Mouse (Mus musculus) gastrocnemius, postnatal 25 days (tissue): Measurements from ENCODE around the gene Lrrc74a. TPM values are rescaled to one million over a fixed set of nuclear protein-coding genes. Genes with fewer than 3 reads are reported as not detected.

Experiments used
- DNase-seq: peaks from one replicate; pipeline ENCODE4 v3.0.0; 2022
- total RNA-seq, 2 experiments: library from RNA; stranded (reverse); gene quantifications; 1 replicate in 1 of 2; 2 replicates in 1 of 2; pipeline ENCODE4 v1.2.3; 2021

The Lrrc74a gene
- total RNA-seq, 2 experiments from 2014 or later, result not detected

DNA sequence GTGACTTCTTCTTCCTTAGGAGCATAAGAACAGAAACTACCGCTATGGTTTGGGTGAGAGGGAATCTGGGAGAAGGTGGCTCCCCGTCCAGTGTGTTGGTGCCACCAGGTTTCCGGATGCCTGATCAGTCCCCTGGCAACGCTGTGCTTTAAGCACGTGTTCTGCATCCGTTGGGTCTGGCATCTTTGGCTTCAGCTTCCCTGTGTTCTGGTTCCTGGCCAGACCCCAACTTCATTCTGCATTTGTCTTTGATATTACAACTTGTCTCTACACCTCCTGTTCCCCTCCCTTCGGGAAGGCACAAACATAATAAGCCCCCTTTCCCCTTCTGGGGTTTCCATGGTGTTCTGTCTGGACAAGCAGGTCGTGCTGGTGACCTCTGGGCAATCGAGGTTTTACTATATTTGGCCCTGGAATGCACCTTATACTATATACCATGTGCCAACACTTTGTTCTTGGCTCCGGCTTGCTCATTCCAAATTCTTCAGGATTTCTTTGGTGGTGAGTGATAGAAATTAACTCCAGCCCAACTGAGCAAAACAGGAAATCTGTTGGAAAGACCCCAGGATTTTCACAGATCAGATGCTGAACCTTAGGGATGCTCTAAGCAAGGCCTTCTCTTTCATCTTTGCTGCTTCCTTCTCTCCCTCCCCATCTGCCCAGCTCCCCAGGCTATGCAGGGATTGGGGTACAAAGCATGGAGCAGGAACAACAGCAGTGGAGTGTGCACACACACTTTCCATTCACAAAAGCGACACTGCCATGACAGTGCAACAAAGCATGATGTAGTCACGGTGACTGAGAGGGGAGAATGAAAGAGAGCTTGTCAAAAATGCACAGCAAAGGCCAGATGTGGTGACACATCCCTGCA, 52.2 kb downstream of the Lrrc74a start:
- no peak for DNase-seq

DNA sequence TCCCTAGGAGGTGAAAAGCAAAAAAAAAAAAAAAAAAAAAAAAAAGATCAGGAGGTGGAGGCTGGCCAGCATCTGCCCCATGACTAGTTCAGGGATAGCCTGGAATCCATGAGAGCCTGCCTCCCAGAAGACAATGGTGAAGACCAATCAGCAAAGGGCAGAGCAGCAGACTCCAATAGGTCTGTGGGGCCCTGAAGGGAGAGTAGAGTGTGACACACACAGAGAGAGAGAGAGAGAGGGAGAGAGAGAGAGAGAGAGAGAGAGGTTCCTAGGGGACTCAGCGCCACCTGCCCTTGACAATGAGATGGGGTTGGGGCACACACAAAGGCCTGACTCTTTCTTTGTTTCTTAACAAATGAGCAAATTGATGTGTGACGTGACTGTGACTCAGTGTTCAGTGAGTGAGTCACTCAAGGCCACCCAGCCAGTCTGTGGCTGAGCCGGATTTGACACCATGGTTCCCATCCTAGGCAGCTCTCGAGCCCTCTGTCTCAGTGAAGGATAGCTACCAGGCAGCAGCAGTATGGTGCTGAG, 52.9 kb downstream of the Lrrc74a start:
- no peak for DNase-seq

DNA sequence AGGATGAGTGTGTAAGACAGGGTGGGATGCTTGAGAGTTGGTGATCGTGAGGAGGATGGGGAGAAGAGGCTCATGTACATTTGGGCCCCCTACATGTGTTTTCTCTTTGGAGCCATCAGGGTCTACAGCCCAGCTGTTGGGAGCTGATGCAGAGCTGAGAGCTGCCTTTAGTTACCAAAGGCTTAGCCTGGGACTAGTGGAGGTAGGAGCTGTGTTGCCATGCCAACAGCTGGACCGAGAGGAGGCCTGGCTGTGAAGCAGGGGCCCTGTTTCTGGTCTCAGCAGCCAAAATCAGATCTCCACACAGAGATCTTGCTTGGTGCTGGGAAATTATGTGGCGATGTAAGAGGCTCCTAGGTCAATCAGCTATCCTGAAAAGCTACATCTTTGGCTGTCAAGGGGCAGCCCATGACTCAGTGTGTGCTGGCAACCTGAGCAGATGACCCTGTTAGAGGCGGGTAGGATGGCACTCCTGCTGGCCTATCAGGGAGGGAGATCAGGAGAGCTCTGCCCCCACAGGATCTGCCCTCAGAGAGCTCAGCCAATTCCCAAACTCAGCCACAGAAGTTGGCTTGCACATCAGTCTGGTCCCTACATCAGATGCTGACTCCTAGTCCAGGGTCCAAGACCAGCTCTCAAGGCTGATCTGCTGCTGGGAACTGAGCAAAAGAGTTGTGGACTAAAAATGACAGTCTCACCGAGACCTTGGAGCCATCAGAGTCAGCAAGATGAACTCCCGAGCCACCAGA, 56.1 kb downstream of the Lrrc74a start:
- DNase-seq, result no peak

DNA sequence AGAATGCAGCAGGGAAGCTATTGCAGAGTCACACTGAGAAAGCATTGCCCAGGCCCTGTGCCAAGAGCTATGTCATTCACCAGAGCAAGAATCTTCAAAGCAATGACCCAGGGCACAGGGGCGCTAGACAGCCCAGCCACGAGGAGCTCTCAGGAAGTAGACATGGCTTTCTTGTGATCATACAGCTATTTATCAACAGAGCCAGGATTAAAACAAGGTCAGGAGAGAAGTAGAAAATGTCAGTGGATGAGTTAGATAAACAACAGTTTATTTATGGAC, 56.6 kb downstream of the Lrrc74a start:
- DNase-seq, result peak; percentile 57

DNA sequence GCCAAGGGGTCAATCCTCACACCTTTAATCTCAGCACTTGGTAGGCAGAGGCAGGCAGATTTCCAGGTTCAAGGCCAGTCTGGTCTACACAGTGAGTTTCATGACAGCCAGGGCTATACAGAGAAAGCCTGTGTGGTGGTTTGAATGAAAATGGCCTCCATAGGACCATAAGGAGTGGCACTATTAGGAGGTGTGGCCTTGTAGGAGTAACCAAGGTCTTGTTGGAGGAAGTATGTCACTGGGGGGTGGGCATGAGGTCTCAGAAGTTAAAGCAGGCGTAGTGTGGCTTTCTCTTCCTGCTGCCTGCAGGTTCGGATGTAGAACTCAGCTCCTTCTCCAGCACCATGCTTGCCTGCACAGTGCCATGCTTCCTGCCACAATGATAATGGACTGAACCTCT, 57.8 kb downstream of the Lrrc74a start:
- DNase-seq, result no peak

DNA sequence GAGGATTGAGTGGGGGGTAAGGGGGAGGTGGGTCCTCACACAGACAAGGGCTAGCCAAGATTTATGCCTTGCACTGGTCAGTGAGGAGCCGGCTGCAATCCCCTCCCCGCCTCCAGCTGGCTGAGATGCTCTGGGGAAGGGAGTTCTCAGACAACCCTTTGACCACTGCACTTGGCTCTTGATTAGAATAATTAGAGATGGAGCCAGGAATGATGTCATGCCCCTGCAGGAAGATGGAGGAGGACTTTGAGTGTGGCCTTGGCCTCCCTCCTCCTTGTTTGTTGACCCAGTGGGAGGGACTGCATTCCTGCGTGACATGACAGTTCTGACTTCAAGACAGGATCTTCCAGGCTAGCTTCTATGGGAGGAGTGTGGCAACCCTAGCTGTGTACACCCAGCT, 59.7 kb downstream of the Lrrc74a start:
- DNase-seq, result peak; percentile 81

DNA sequence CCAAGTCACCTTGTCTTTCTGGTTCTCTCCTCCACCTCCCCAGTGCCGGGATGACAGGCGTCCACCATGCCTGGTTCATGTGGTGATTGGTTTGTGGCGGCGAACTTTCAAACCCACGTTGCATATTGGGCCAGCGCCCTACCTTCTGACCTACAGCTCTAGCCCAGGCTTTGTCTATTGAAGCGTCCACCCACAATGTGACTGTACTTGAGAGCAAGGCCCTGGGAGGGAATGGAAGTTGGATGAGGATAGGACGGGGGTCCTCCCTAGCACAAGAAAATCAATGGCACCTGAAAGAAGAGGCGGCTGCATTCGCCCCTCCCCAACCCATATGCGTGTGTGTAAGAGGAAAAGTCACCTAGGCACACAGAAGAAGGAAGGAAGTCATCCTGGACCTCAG, 60.2 kb downstream of the Lrrc74a start:
- no peak for DNase-seq

DNA sequence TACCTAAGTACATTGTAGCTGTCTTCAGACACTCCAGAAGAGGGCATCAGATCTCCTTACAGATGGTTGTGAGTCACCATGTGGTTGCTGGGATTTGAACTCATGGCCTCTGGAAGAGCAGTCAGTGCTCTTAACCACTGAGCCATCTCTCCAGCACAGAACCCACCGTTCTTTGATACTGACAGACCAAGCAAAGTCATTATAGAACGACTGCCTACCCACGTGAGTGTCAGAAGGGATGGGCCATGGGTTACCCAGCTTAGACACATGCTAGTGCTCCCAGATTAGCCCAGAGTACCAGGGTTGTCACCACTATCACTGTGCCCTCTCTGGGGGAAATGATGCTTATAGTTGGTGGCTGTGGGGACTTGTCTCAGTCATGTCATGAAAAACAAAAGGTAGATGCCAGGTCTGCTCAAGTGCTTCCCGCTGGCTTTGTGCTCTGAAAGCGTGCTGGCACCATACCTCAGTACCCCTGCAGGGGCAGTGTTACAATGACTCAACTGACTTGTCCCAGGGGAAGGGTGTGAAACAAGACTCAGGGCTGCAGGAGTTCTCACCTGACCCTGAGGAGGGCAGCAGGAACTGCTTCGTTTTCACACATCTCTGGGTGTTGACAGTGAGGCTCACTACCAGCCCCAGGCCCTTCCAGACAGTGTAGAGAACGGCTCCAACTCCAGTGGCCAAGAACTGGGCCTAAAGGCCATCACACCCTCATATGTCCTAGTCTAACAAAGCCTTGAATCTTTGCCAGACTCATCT, 61.1 kb downstream of the Lrrc74a start:
- DNase-seq, result no peak

DNA sequence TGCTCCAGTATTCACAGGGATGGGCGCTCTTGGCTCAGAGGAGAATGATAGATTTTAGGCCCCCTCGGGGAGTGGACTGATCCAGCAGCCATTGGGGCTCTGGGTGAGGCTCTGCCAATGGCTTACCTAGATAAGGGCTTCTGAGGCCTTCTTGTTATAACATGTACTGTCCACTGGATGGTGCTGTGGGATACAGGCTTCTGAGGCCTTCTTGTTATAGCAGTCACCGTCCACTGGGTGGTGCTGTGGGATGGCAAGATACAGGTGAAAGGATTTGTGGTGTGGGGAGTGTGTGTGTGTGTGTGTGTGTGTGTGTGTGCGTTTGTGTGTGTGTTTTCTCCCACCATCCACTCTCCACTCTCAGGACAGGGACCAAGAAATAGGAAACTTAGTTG, 61.7 kb downstream of the Lrrc74a start:
- peak; percentile 78 for DNase-seq

DNA sequence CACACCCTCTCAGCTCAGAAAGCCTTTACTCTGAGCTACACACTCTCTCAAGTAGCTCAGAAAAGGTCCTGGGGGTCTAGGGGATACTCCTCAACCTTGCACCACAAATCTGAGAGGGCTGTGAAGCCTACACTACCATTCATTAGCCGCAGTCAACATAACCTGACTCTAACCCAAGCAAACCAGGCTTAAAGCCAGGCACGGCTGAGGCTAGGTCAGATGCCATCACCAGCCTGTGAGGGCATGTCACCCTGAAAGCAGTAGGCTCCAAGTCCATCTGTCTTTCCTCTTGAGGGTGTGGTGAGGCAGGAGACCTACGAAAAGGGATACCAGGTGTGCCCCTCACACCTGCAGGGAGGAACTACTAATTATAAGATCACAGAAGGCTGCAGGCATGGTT, 62.2 kb downstream of the Lrrc74a start:
- no peak for DNase-seq

DNA sequence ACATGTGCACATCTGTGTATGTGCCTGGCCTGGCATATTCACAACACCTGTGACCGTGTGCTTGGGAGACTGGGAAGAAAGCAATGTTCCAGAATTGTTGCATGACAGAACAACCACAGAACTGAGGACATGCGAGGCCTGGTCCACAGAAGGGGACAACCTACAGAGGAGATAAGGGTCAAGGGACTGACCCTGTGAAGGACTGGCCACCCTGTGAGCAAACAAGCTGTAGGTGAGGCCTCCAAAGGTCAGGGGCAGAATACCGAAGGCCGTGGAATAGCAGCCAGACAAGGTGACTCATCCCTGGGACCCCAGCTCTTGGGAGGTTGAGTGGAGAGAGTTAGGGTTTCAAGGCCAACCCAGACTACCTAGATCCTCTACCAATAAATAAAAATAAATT, 63.6 kb downstream of the Lrrc74a start:
- DNase-seq, result no peak

DNA sequence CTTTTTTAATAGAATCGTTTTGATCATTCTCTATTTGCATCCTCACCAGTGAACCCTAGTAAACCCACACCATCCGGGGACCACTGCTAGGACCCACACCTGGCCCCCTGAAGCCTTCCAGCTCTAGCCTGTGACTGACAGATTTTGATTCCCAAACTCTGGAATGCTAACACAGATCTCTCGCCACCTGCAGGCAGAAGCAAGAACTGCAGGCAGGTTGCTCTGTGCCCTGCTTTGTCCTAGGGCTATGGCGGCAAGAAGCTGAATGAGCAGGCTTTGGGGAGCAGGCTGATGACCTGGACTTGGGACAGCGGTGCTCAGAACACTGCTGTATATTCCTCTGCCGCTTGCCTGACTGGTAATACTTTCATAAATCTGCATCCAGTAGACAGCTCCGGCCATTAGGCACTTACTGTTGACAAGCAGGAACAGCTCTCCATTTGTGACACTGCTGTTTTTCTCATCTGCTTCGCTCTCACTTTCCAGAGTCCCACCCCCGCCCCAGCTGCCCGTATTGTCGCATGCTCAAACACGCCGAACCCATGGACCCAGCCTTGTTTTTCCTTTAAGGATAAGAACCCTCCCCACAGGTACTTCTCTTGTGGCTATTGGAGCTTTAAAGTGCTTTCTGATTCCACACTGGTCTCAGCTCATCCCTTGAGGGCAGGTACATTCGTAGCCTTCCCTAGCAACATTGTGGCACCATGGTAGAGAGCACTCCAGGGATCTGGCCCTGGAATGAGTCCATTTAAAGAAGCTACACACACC, 64.8 kb downstream of the Lrrc74a start:
- DNase-seq, result peak; percentile 79

DNA sequence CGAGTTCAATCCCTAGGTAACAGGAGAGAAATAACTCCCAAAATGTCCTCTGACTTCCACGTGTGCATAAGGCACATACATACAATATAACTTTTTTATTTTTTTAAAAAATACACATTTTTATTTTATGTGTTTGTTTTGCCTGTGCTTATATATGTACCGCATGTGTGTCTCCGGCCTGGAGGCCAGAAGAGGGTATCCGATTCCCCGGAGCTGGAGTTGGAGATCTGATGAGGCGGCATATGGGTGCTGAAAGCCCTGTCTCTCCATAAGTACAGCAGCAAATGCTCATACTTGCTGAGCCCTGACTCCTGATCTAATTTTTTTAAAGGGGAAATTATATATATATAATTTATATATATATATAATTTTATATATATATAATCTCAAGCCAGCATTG, 65.6 kb downstream of the Lrrc74a start:
- DNase-seq, result no peak

DNA sequence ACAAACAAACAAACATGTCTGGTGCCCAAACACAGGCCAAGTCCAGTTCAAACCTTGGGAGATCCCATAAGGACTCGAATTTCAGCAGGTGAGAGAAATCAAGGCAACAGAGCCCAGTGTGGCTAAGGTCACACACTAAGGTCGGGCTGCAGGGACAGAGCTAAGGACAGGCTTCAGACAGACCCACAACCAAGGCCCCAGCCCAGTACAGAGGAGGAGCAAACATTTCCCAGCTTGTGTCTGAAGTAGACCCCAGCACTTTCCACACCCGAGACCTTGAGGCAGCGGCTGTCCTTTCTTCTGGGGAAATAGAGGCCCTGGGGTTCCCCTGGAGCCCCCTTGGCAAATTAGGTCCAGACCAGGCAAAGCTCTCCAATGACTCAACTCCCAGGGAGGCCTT, 66.2 kb downstream of the Lrrc74a start:
- DNase-seq, result no peak

DNA sequence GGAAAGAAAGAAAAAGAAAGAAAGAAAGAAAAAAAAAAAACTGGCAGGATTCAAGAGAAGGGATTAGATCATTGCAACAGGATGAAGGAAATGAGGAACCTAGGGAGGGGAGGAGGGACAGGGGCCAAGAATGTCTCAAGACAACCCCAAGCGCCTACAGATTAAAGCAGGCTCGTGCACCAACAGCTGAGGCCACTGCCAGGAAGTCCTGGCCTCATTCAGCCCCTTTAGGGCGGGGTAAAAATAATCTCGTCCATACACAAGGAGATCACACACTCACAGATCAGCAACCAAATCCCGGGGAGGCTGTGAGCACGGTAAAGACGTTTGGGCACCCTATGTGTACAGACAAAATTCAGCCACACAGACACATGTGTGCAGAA, 66.6 kb downstream of the Lrrc74a start:
- peak; percentile 86 for DNase-seq

DNA sequence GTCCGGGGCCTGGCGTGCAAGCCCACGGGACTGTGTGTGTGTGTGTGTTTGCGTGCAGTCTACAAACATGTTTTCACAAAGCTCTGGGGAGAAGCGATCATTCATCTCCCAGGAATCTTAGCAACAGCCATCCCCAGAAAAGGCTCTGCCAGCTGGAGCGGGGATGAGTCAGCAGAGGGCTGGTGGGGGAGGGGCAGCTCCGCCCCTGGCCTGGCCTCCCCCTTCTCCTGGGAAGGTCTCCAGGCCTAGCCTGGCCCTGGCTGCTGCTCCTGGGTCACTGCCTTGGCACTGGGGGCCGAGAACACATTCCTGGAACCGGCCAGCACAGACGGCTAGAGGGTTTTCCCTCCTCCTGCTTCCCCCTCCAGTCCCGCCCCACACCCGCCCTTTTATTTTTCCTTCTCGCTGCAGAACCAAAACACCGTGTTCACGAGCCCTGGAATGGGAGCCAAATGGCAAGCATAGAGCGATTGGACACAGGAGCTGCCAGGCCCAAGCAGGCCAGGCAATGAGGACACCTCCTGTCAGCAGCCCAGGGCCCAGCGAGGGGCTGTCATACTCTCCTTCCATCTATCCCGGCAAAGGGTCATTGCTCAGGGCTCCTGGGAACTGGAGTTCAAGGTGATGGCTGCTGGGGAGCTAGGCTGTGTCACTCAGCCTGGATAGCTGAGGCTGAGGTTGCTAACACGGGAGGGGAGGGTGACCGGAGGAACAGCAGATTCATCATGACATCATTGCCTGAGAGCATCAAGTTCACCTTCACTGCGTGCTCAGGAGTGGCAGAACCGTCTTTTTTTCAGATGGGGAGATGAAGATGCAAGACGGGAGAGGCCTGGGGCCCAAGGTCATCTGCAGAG, 67.2 kb downstream of the Lrrc74a start:
- DNase-seq, result peak; percentile 99

DNA sequence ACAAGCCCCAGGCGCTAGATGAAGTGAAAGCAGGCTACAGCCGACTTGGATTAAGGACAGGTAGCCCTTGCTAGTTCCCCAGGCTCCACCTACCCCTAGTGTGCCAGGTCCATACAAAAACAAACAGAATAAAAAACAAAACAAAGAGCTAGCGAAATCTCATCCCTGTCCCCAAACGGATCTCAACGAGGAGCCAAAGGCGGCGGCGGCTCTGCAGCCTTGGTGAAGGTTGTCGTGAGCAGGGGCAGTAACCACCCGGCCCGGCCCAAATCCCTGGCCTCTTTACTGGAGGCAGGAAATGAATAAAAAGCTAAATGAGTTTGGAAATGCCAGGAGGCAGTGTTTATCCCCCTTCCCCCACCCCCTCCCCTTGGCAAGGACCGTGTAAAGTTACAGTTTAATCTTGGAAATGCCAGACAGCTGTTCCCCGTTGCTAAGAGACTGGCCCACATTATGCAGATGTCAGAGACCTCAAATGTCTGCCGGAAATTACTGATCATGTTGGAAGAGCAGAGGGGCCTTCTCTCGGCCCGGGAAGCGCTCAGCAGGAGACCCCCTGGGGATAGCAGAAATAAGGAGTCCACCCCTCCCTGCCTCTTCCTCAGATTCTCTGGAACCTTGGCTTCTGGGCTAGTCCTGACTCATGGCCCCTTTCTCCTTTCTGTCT, 68.0 kb downstream of the Lrrc74a start:
- DNase-seq, result peak; percentile 67

DNA sequence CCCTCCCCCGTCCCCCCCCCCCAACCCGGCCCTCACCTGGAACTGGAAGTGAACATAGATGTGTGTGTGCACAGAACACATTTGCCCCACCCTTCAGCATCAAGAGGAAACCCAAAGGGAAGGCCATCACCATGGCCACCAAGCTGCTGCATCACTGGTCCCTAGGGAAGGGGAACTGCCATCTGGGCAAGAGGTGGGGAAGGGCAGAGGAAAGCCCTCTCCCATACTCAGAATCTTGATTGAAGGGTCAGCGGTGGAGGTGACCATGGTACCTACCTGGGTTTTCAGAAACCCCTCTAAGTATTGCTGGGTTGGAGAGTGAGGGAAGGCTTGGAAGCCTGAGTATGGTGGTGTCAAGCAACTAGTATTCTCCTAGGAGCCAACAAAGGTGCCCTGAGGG, 68.7 kb downstream of the Lrrc74a start:
- no peak for DNase-seq

DNA sequence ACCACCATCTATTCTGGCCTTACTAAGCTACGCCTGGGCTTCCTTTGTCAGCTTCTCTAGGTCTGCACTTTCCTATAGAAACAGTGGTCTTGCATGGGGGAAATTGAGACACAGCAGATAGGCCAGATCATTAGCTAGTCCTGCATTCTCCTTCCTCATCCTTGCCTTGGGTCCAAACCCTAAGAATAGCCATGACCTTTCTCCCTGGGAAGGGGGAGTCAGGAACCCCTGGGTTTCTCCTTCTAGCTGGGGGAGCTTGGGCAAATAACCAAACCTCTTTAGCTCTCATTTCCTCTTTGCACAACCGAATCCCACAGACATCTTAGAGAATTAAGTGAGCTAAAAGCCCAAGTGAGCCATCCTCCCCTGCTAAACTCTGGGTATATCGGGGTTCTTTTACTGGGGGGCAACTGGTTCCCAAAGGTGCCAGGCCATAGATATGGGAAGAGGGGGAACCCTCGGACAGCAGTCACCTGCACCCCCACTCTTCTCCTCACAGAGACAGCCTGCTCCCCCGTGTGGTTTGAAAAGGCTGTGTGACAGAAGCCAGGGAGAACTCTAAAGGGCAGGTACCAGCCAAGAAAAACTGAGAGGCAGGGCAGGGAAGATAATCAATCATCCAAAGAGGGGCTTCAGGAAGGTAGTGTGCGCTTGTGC, 69.6 kb downstream of the Lrrc74a start:
- DNase-seq, result no peak

DNA sequence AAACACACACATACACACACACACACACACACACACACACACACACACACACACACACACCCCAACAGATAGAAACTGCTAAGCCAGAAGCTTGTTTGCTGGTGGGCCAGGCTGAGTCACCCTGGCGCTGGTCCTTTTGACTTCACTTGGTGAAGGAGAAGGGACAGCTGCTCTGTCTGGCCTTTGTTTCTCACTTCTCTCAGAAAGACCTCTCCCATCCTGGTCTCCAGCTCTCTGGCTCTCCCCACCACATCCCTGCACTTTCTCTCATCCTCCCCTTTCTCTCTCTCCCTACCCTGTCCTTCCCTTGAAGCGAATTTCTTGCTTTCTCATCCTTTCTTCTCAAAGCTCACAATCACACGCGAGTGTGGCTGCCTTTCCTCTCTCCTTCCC, 70.1 kb downstream of the Lrrc74a start:
- peak; percentile 52 for DNase-seq
